Mouse (Mus musculus) ES-E14 (cell line): ENCODE measurements around the gene Pold4.

Experiments used
- CHD2 ChIP-seq: IDR thresholded peaks from 2 replicates; pipeline ENCODE4 v1.6.1; 2014; ENCODE audit warnings: mild to moderate bottlenecking, low read depth, low read length, inconsistent platforms
- HCFC1 ChIP-seq: IDR thresholded peaks from 2 replicates; pipeline ENCODE4 v1.6.1; 2012; ENCODE audit warnings: low read length, inconsistent platforms, borderline replicate concordance; ENCODE audit not compliant: insufficient read depth
- MAFK ChIP-seq: IDR thresholded peaks from 2 replicates; pipeline ENCODE4 v1.6.1; 2014; ENCODE audit warnings: mild to moderate bottlenecking, low read depth, low read length, inconsistent platforms; ENCODE audit not compliant: insufficient read depth
- ZC3H11A ChIP-seq: IDR thresholded peaks from 2 replicates; pipeline ENCODE4 v1.6.1; 2012; ENCODE audit warnings: low read depth, mild to moderate bottlenecking, inconsistent platforms, low read length, borderline replicate concordance
- ZNF384 ChIP-seq: IDR thresholded peaks from 2 replicates; pipeline ENCODE4 v1.6.1; 2012; ENCODE audit warnings: low read depth, low read length, inconsistent platforms

DNA sequence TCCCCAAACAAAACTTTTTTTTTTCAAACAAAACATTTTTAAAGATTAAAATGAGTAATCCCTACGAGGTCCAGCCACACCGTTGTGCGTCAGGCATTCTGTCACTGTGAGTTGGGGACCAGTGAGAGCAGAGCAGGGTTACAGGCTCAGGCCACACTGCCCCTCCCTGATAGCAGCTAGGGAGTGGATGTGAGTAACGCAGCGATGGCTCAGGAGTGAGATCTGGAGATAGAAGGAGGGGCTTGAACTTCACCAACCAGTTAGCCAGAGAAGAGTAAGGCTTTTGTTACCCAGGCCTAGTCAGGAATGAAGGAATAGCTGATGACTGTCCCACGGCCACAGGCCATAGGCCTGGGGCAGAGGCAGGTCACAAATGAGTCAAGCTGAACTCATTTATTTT, 13.1 kb downstream of the Pold4 start:
- TF ChIP-seq HCFC1 (no peak), MAFK (no peak), ZC3H11A (no peak), CHD2 (no peak), ZNF384 (no peak)
